Mouse (Mus musculus) forebrain, embryonic 10.5 days (tissue): ENCODE data around the gene D630003M21Rik. TPM values are rescaled to one million over a fixed set of nuclear protein-coding genes. Genes with fewer than 3 reads are reported as not detected.
A peak's percentile ranks its signal among the peaks of the same experiment; 100 is the strongest.

Experiments used
- DNase-seq: peaks from one replicate; pipeline ENCODE4 v3.0.0-alpha.2; 2017; ENCODE audit warnings: low spot score; ENCODE audit errors: extremely low spot score
- H3K27ac ChIP-seq: fragments of 300-500 bp; sonication (generic); 2 replicates; pipeline ENCODE4 v1.5.1; 2016; ENCODE audit warnings: mild to moderate bottlenecking
- H3K27me3 ChIP-seq: fragments of 300-500 bp; sonication (generic); 2 replicates; pipeline ENCODE4 v1.6.1; 2016; ENCODE audit warnings: mild to moderate bottlenecking; ENCODE audit not compliant: poor library complexity, severe bottlenecking
- H3K36me3 ChIP-seq: fragments of 300-500 bp; sonication (generic); replicated peaks from 2 replicates; pipeline ENCODE4 v1.6.1; 2016; ENCODE audit warnings: mild to moderate bottlenecking, moderate library complexity
- H3K4me1 ChIP-seq: fragments of 300-500 bp; sonication (generic); 2 replicates; pipeline ENCODE4 v1.6.1; 2016
- H3K4me3 ChIP-seq: fragments of 300-500 bp; sonication (generic); 2 replicates; pipeline ENCODE4 v1.5.1; 2016; ENCODE audit warnings: mild to moderate bottlenecking, moderate library complexity
- H3K9me3 ChIP-seq: fragments of 300-500 bp; sonication (generic); 2 replicates; pipeline ENCODE4 v1.6.1; 2016; ENCODE audit warnings: mild to moderate bottlenecking, moderate library complexity
- WGBS: fragments of 180-500 bp; shearing (Covaris S2); methylation state at CpG from one replicate; pipeline ENCODE4 v1.1.7; 2016; 5-methylcytosine and 5-hydroxymethylcytosine counted together
- microRNA-seq: library from miRNA; unstranded; fragments of <30 nt; microRNA quantifications from one replicate; pipeline ENCODE4, GENCODE M21; 2017
- polyA plus RNA-seq: library from polyadenylated mRNA; unstranded; fragments of >200 nt; fragmentation: Nextera tagmentation; extraction: Ambion mirVana; gene quantifications from 2 replicates; pipeline ENCODE4 v1.2.1, GENCODE M21; 2016

D630003M21Rik gene
- polyA plus RNA-seq, 1 experiment from 2014 or later = 2.3 TPM

DNA sequence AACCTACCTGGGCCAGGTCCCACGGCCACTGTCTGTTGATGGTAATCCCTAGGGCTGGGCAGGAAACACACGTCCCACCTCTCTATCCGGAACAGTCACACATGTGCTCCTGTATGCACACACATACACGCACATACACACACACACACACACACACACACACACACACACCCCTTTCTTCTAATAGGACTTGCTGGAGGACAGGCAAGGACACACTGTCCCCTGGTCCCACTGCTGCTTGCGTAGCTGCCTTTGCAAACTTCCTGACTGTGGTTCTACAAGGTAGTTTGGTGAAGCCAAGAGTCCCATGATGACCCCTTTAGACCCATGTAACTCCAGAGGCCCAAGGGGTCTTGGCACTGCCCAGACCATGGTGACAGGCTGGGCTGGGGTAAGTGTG is 88.4 kb downstream of the D630003M21Rik start:
- no peaks in the 10 kb centered on the region for H3K9me3 ChIP-seq
- peak overlapping the region; percentile 62; the same call in 1 of the 2 replicates for H3K27ac ChIP-seq
- peaks cover 59% of the 10 kb centered on the region for H3K4me1 ChIP-seq
- H3K27me3 ChIP-seq = peaks cover 30% of the 10 kb centered on the region
- no peak for DNase-seq
- no peak overlapping the region for H3K4me3 ChIP-seq
- 91% methylated on average over 5 of the region's 5 CpGs for WGBS
- H3K36me3 ChIP-seq = no peaks in the 10 kb centered on the region

DNA sequence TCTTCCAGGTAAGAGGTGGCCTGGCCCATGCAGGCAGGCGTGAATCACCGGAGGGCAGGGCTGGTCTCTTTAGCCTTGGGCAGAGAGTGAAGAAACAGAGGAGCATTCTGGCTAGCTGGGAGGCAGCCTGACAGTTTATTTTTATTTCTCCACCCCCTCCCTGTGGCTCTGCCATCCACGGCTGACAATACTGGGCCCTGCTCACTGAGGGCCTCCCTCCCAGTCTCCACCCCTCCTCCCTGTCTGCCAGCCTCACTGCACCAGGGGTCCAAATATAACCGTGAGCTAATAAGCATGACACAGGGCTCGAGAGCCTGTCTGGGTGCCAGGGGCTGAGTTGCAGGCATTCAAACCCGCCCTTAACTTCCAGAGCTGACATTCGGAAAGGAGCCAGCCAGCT is 89.4 kb downstream of the D630003M21Rik start:
- Histone ChIP-seq H3K4me1 (peaks cover 51% of the 10 kb centered on the region), H3K4me3 (no peak overlapping the region), H3K27me3 (peaks cover 19% of the 10 kb centered on the region), H3K9me3 (no peaks in the 10 kb centered on the region), H3K27ac (peak overlapping the region; percentile 21), H3K36me3 (no peaks in the 10 kb centered on the region)
- no peak for DNase-seq
- WGBS = 66% methylated on average over 7 of the region's 7 CpGs

GRCm38 (mm10) chr2:158138778-158139177 is 90.2 kb downstream of the D630003M21Rik start:
- Histone ChIP-seq H3K4me1 (peaks cover 43% of the 10 kb centered on the region), H3K27me3 (0 out of 2 replicates have a peak, but pooled peaks cover 12% of the 10 kb centered on the region), H3K27ac (no peak overlapping the region), H3K4me3 (no peak overlapping the region), H3K9me3 (no peaks in the 10 kb centered on the region), H3K36me3 (no peaks in the 10 kb centered on the region)
- no peak for DNase-seq
- WGBS = 91% methylated on average over 9 of the region's 9 CpGs

DNA sequence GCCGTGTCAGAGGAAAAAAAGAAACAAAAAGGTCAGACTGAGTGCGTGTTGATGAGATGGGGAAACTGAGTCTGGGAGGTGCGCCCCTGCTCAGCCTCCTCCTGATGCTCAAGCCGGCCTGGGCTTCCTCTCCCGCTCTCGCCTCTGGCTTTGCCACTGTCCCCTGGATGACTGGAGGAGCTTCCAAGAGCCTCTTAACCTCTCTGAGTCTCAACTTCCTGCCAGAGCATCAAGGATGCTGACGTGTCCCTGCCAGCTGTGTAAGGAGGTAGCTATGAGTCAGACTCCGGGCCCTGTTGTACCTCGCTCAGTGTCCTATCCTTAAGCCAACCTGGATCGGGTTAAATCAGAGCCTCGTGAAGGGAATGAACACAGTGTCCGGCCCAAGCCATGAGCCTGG is 91.3 kb downstream of the D630003M21Rik start:
- no peaks in the 10 kb centered on the region for H3K36me3 ChIP-seq
- H3K4me1 ChIP-seq = peaks cover 33% of the 10 kb centered on the region
- 93% methylated on average over 12 of the region's 12 CpGs for WGBS
- H3K27ac ChIP-seq = no peak overlapping the region
- 0 out of 2 replicates have a peak, but pooled peaks cover 4% of the 10 kb centered on the region for H3K27me3 ChIP-seq
- no peak for DNase-seq
- no peak overlapping the region for H3K4me3 ChIP-seq
- no peaks in the 10 kb centered on the region for H3K9me3 ChIP-seq

DNA sequence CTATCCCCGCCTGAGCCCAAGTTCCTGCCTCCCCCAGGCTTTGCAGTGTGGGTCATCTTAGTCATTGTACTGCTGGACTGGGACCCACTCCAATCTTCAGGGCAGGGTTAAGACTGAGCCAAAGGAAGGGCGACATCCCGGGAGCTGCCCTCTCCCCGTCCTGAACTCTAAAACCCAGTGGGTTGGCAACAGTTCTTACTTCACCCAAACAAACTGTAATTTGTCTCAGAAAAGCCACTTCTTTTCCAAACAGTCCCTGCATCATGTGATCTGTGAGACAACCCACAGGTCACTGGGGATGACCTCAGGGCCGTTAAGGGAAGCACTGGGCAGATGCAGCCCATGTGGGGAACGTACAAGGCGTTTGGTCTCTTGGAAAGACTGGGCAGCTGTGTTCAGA is 92.8 kb downstream of the D630003M21Rik start:
- 69% methylated on average over 7 of the region's 7 CpGs for WGBS

GRCm38 (mm10) chr2:158133050-158133449 is 96.0 kb downstream of the D630003M21Rik start:
- no peak for DNase-seq
- Histone ChIP-seq H3K27ac (no peak overlapping the region), H3K36me3 (no peaks in the 10 kb centered on the region), H3K4me1 (peaks cover 46% of the 10 kb centered on the region), H3K4me3 (no peak overlapping the region), H3K27me3 (no peaks in the 10 kb centered on the region), H3K9me3 (no peaks in the 10 kb centered on the region)
- 85% methylated on average over 6 of the region's 6 CpGs for WGBS

More for the DNA sequence above, 92.8 kb downstream of the D630003M21Rik start:
- H3K27me3 ChIP-seq = no peaks in the 10 kb centered on the region
- H3K36me3 ChIP-seq = no peaks in the 10 kb centered on the region
- DNase-seq = no peak
- peaks cover 32% of the 10 kb centered on the region for H3K4me1 ChIP-seq
- H3K4me3 ChIP-seq = no peak overlapping the region
- H3K9me3 ChIP-seq = no peaks in the 10 kb centered on the region
- no peak overlapping the region for H3K27ac ChIP-seq

Small RNA genes lying within 50 kb of the gene (microRNA-seq; reads per million reads assigned to microRNA genes)
- gene Mir7685 = not detected

Other genes with a start within 250 kb of the D630003M21Rik start
- gene Tti1, start 200.8 kb downstream of the D630003M21Rik start, polyA plus RNA-seq = 44.4 and 44.7 TPM in 2 replicates
- 58.1 and 59.3 TPM in 2 replicates for gene Rprd1b, start 200.7 kb downstream of the D630003M21Rik start, polyA plus RNA-seq
- 6.3 and 7.2 TPM in 2 replicates for gene Tgm2, start 82.8 kb downstream of the D630003M21Rik start, polyA plus RNA-seq
- not detected in 2 replicates for gene Bpi, start 28.9 kb upstream of the D630003M21Rik start, polyA plus RNA-seq
- 1.9 and 2.0 TPM in 2 replicates for gene Lbp, start 77.3 kb upstream of the D630003M21Rik start, polyA plus RNA-seq
- 16.2 and 17.9 TPM in 2 replicates for gene Snhg11, start 146.4 kb upstream of the D630003M21Rik start, polyA plus RNA-seq
- gene Ralgapb, start 180.6 kb upstream of the D630003M21Rik start, polyA plus RNA-seq = 12.8 and 13.6 TPM in 2 replicates